Mouse (Mus musculus): ENCODE results near the gene Gemin4. TPM values are rescaled to one million over a fixed set of nuclear protein-coding genes. Genes with fewer than 3 reads are reported as not detected.

The Gemin4 gene
- total and polyA plus RNA-seq, 3 experiments, result 17.8 to 95.7 (median 23.8) TPM

- peak within 1 kb of the TSS; percentile 85 for H3K9ac ChIP-seq (ENCODE audit: control insufficient read depth, low read depth, low read length, poor library complexity, severe bottlenecking)
- no peaks in the 10 kb centered on the region for H3K9me3 ChIP-seq (replicated peaks; ENCODE audit: insufficient read depth, low read length)
- H3K27ac ChIP-seq (ENCODE audit: control insufficient read depth, low read depth, low read length), result peak within 1 kb of the TSS; percentile 69
- H3K27me3 ChIP-seq (ENCODE audit: control insufficient read depth in 1 of 2, insufficient read depth in 2 of 2, low read length in 2 of 2), result no peaks in the 10 kb centered on the region
- peaks cover 23% of the 10 kb centered on the region for H3K79me2 ChIP-seq (ENCODE audit: control insufficient read depth, insufficient read depth, low read length, poor library complexity)
- peaks cover 1 to 13% of the 10 kb centered on the region in 2 experiments; a peak in 3 of 4 replicates for H3K36me3 ChIP-seq (ENCODE audit: control insufficient read depth in 1 of 2, insufficient read depth in 2 of 2, low read length in 2 of 2)
- DNase-seq (ENCODE audit: low read depth, low spot score), result peak; percentile 98
- H3K4me1 ChIP-seq (ENCODE audit: control insufficient read depth in 1 of 2, insufficient read depth in 2 of 2, low read length in 2 of 2), result peaks cover 7 to 9% of the 10 kb centered on the region in 2 experiments
- H3K4me3 ChIP-seq (ENCODE audit: control insufficient read depth in 1 of 2, insufficient read depth in 1 of 2, low read depth in 2 of 2, low read length in 2 of 2), result peak within 1 kb of the TSS; percentile 76 to 78
- TF ChIP-seq CTCF (IDR thresholded peaks at IDR 0.05 in 2 of 3, conservative IDR thresholded peaks at IDR 0.05 in 1 of 3; ENCODE audit: control insufficient read depth in 1 of 3, insufficient read depth in 1 of 3, low read depth in 2 of 3, low read length in 3 of 3, poor library complexity in 1 of 3, severe bottlenecking in 1 of 3) (no peak), TBP (IDR thresholded peaks at IDR 0.05; ENCODE audit: low read depth, low read length) (peak; percentile 81), MXI1 (IDR thresholded peaks at IDR 0.05; ENCODE audit: low read depth, low read length) (peak; percentile 99), ETS1 (IDR thresholded peaks at IDR 0.05; ENCODE audit: low read depth, low read length) (0 out of 2 replicates have a peak, but pooled peaks have one; percentile 35), ZKSCAN1 (IDR thresholded peaks at IDR 0.05; ENCODE audit: low read depth, low read length) (no peak), RAD21 (IDR thresholded peaks at IDR 0.05; ENCODE audit: low read depth, low read length) (no peak), CHD1 (IDR thresholded peaks at IDR 0.05; ENCODE audit: low read depth, low read length) (peak; percentile 78; the same call in 1 of the 2 replicates), POLR2AphosphoS2 (IDR thresholded peaks at IDR 0.05; ENCODE audit: low read length) (peak; percentile 86; the same call in 1 of the 2 replicates), SMC3 (IDR thresholded peaks at IDR 0.05; ENCODE audit: low read depth, low read length) (no peak), ELF1 (IDR thresholded peaks at IDR 0.05; ENCODE audit: low read depth, low read length) (peak; percentile 100), USF2 (IDR thresholded peaks at IDR 0.05; ENCODE audit: borderline replicate concordance in 1 of 2, insufficient read depth in 1 of 2, low read depth in 1 of 2, low read length in 2 of 2) (no peak), GATA1 (IDR thresholded peaks at IDR 0.05; ENCODE audit: low read depth, low read length) (peak; percentile 82), USF1 (IDR thresholded peaks at IDR 0.05; ENCODE audit: low read depth, low read length) (no peak), RCOR1 (IDR thresholded peaks at IDR 0.05; ENCODE audit: low read depth, low read length) (peak; percentile 55), POLR2A (IDR thresholded peaks at IDR 0.05; ENCODE audit: control insufficient read depth in 1 of 2, insufficient read depth in 1 of 2, low read depth in 1 of 2, low read length in 2 of 2, poor library complexity in 1 of 2) (peak; percentile 79 to 96), ZNF384 (IDR thresholded peaks at IDR 0.05; ENCODE audit: low read depth, low read length) (no peak), TCF12 (IDR thresholded peaks at IDR 0.05; ENCODE audit: low read depth, low read length) (peak; percentile 65), POLR2AphosphoS5 (IDR thresholded peaks at IDR 0.05; ENCODE audit: borderline replicate concordance, low read depth, low read length) (no peak), MAZ (IDR thresholded peaks at IDR 0.05; ENCODE audit: low read depth, low read length) (peak; percentile 80; the same call in 1 of the 2 replicates), NRF1 (IDR thresholded peaks at IDR 0.05; ENCODE audit: insufficient read depth, low read depth, low read length, poor library complexity, severe bottlenecking) (0 out of 2 replicates have a peak, but pooled peaks have one; percentile 5), MEF2A (IDR thresholded peaks at IDR 0.05; ENCODE audit: extremely low read depth, insufficient replicate concordance, low read depth, low read length, poor library complexity, severe bottlenecking) (no peak), NELFE (IDR thresholded peaks at IDR 0.05; ENCODE audit: low read depth, low read length) (peak; percentile 85), ZC3H11A (IDR thresholded peaks at IDR 0.05; ENCODE audit: low read depth, low read length) (no peak; the same call in 1 of the 2 replicates), MYC (IDR thresholded peaks at IDR 0.05; ENCODE audit: low read depth, low read length) (peak; percentile 90), ZMIZ1 (IDR thresholded peaks at IDR 0.05; ENCODE audit: low read depth, low read length) (0 out of 2 replicates have a peak, but pooled peaks have one; percentile 44), KAT2A (conservative IDR thresholded peaks at IDR 0.05; ENCODE audit: low read depth, low read length) (no peak; the same call in 1 of the 2 replicates), BHLHE40 (IDR thresholded peaks at IDR 0.05; ENCODE audit: borderline replicate concordance, low read depth, low read length) (no peak), UBTF (IDR thresholded peaks at IDR 0.05; ENCODE audit: borderline replicate concordance, insufficient read depth, low read depth, low read length) (no peak), GABPA (IDR thresholded peaks at IDR 0.05; ENCODE audit: low read depth, low read length) (0 out of 2 replicates have a peak, but pooled peaks have one; percentile 28), MAX (IDR thresholded peaks at IDR 0.05; ENCODE audit: low read length) (peak; percentile 90), SIN3A (IDR thresholded peaks at IDR 0.05; ENCODE audit: low read length) (peak; percentile 100), CHD2 (IDR thresholded peaks at IDR 0.05; ENCODE audit: low read length) (no peak), HCFC1 (IDR thresholded peaks at IDR 0.05; ENCODE audit: low read depth, low read length) (peak; percentile 95), E2F4 (IDR thresholded peaks at IDR 0.05; ENCODE audit: borderline replicate concordance, low read depth, low read length) (no peak), EP300 (IDR thresholded peaks at IDR 0.05; ENCODE audit: low read depth in 1 of 2, low read length in 2 of 2) (peak in 1 of 2 experiments; percentile 15; a peak in 2 of 4 replicates)
These were observed 37.8 kb downstream of the Gemin4 start, which contains the start of the genes Vps53 and Fam57a for GRCm38 (mm10) chr11:76179495-76180145. Vps53 (minus strand) TSS chr11:76179647. Fam57a (plus strand) TSS chr11:76179671.

Data from MEL (cell line).